Mouse (Mus musculus) c-Kit-positive CD71-positive TER-119-negative erythroid progenitor cells, embryonic 14.5 days (primary cell): ENCODE data around the gene Zfpm1.

Experiments used
- DNase-seq: peaks from one replicate; pipeline ENCODE4 v3.0.0-alpha.2; 2013; ENCODE audit warnings: low read depth

Zfpm1 gene

GRCm38 (mm10) chr8:122296173-122297001 is 14.4 kb downstream of the Zfpm1 start:
- DNase-seq: no peak

- DNase-seq: no peak
These were observed 17.8 kb downstream of the Zfpm1 start for GRCm38 (mm10) chr8:122299581-122300254.

GRCm38 (mm10) chr8:122301081-122301480 is 19.1 kb downstream of the Zfpm1 start:
- no peak for DNase-seq

- DNase-seq: no peak
These were observed 19.9 kb downstream of the Zfpm1 start for GRCm38 (mm10) chr8:122301866-122302265.

GRCm38 (mm10) chr8:122303451-122303850 is 21.5 kb downstream of the Zfpm1 start:
- no peak for DNase-seq

GRCm38 (mm10) chr8:122304058-122304457 is 22.1 kb downstream of the Zfpm1 start:
- no peak for DNase-seq

GRCm38 (mm10) chr8:122306660-122307399 is 24.9 kb downstream of the Zfpm1 start:
- DNase-seq: no peak

GRCm38 (mm10) chr8:122307836-122308235 is 25.9 kb downstream of the Zfpm1 start:
- DNase-seq: no peak

GRCm38 (mm10) chr8:122309272-122309671 is 27.3 kb downstream of the Zfpm1 start:
- DNase-seq: peak; percentile 78

- DNase-seq: no peak
These were observed 29.2 kb downstream of the Zfpm1 start for GRCm38 (mm10) chr8:122311115-122311514.

GRCm38 (mm10) chr8:122312553-122312952 is 30.6 kb downstream of the Zfpm1 start:
- DNase-seq: no peak

- DNase-seq: no peak
These were observed 31.4 kb downstream of the Zfpm1 start for GRCm38 (mm10) chr8:122313310-122313709.

GRCm38 (mm10) chr8:122314899-122315496 is 33.1 kb downstream of the Zfpm1 start:
- no peak for DNase-seq

- no peak for DNase-seq
These were observed 34.5 kb downstream of the Zfpm1 start for GRCm38 (mm10) chr8:122316402-122316801.

- no peak for DNase-seq
These were observed 36.1 kb downstream of the Zfpm1 start for GRCm38 (mm10) chr8:122317918-122318475.

GRCm38 (mm10) chr8:122319045-122319707 is 37.2 kb downstream of the Zfpm1 start:
- DNase-seq: no peak

GRCm38 (mm10) chr8:122319708-122320075 is 37.8 kb downstream of the Zfpm1 start:
- no peak for DNase-seq

- no peak for DNase-seq
These were observed 38.6 kb downstream of the Zfpm1 start for GRCm38 (mm10) chr8:122320541-122320940.

- DNase-seq: peak; percentile 96
These were observed 39.5 kb downstream of the Zfpm1 start for GRCm38 (mm10) chr8:122321455-122321921.

GRCm38 (mm10) chr8:122322126-122322525 is 40.2 kb downstream of the Zfpm1 start:
- no peak for DNase-seq

GRCm38 (mm10) chr8:122322792-122323191 is 40.9 kb downstream of the Zfpm1 start:
- no peak for DNase-seq
